Mouse (Mus musculus) CH12.LX (cell line): ENCODE measurements around the gene Gse1. TPM values are rescaled to one million over a fixed set of nuclear protein-coding genes. Genes with fewer than 3 reads are reported as not detected.

Source experiments
- DNase-seq: peaks from one replicate; pipeline ENCODE4 v3.0.0-alpha.2; 2013; ENCODE audit errors: extremely low read depth
- H3K27ac ChIP-seq: 2 replicates; pipeline ENCODE4 v1.5.1; 2012; ENCODE audit warnings: low read depth, mild to moderate bottlenecking, control low read depth, moderate library complexity; ENCODE audit not compliant: insufficient read depth
- H3K27me3 ChIP-seq: replicated peaks from 2 replicates; pipeline ENCODE3; 2012; ENCODE audit warnings: inconsistent platforms
- H3K36me3 ChIP-seq, 2 experiments: replicated peaks in 1 of 2; 2 replicates each; pipeline versions ENCODE3 to v1.6.1; 2012; ENCODE audit warnings: inconsistent platforms in 1 of 2, low read length in 1 of 2, mild to moderate bottlenecking in 1 of 2, mixed read lengths in 1 of 2, moderate library complexity in 1 of 2; ENCODE audit not compliant: control insufficient read depth in 1 of 2, insufficient read depth in 1 of 2
- H3K4me1 ChIP-seq, 2 experiments: 2 replicates each; pipeline ENCODE4 v1.6.1; 2012; ENCODE audit warnings: inconsistent platforms in 1 of 2, moderate library complexity in 1 of 2; ENCODE audit not compliant: insufficient read depth in 2 of 2, control insufficient read depth in 1 of 2
- H3K4me2 ChIP-seq: 2 replicates; pipeline ENCODE4 v1.6.1; 2012; ENCODE audit warnings: low read depth, mild to moderate bottlenecking, control low read depth; ENCODE audit not compliant: poor library complexity, insufficient read depth, severe bottlenecking
- H3K4me3 ChIP-seq, 3 experiments: fragments of 150-350 bp in 1 of 3; sonication (generic) in 1 of 3; replicated peaks in 1 of 3; 2 replicates each; pipeline versions ENCODE3 to v1.5.1; 2011 to 2012; ENCODE audit warnings: low read depth in 2 of 3, low read length in 2 of 3, mild to moderate bottlenecking in 2 of 3, moderate library complexity in 2 of 3, control low read depth in 1 of 3, improper control_type of control experiment in 1 of 3, inconsistent platforms in 1 of 3, mixed read lengths in 1 of 3; ENCODE audit not compliant: poor library complexity in 1 of 3
- H3K79me2 ChIP-seq: replicated peaks from 2 replicates; pipeline ENCODE4 v1.6.1; 2012; ENCODE audit warnings: mild to moderate bottlenecking, moderate library complexity; ENCODE audit not compliant: control insufficient read depth, poor library complexity, insufficient read depth, severe bottlenecking; ENCODE audit errors: extremely low read depth
- H3K9ac ChIP-seq: 2 replicates; pipeline ENCODE4 v1.6.1; 2012; ENCODE audit warnings: low read depth, mild to moderate bottlenecking, control low read depth, moderate library complexity; ENCODE audit not compliant: insufficient read depth
- H3K9me3 ChIP-seq: replicated peaks from 2 replicates; pipeline ENCODE3; 2012; ENCODE audit warnings: low read length, inconsistent platforms, mixed read lengths
- BHLHE40 ChIP-seq: IDR thresholded peaks from 2 replicates; pipeline ENCODE4 v1.6.1; 2011; ENCODE audit warnings: mild to moderate bottlenecking, low read depth, low read length, improper control_type of control experiment
- CTCF ChIP-seq, 2 experiments: IDR thresholded peaks in 1 of 2; conservative IDR thresholded peaks in 1 of 2; 2 replicates each; pipeline ENCODE4 v1.5.1; 2011 to 2012; ENCODE audit warnings: low read depth in 2 of 2, low read length in 2 of 2, improper control_type of control experiment in 1 of 2, inconsistent platforms in 1 of 2, mild to moderate bottlenecking in 1 of 2, moderate library complexity in 1 of 2
- E2F4 ChIP-seq: IDR thresholded peaks from 2 replicates; pipeline ENCODE4 v1.6.1; 2011; ENCODE audit warnings: low read depth, low read length, improper control_type of control experiment; ENCODE audit not compliant: insufficient replicate concordance
- ELF1 ChIP-seq: IDR thresholded peaks from 2 replicates; pipeline ENCODE4 v1.6.1; 2014; ENCODE audit warnings: low read depth, mild to moderate bottlenecking, inconsistent platforms, low read length, improper control_type of control experiment
- EP300 ChIP-seq: IDR thresholded peaks from 2 replicates; pipeline ENCODE4 v1.6.1; 2011; ENCODE audit warnings: low read length, improper control_type of control experiment
- ETS1 ChIP-seq: conservative IDR thresholded peaks from 2 replicates; pipeline ENCODE4 v1.6.1; 2012; ENCODE audit warnings: low read depth, mild to moderate bottlenecking, inconsistent platforms, low read length, improper control_type of control experiment, moderate library complexity
- HCFC1 ChIP-seq: IDR thresholded peaks from 2 replicates; pipeline ENCODE4 v1.6.1; 2012; ENCODE audit warnings: low read depth, mild to moderate bottlenecking, inconsistent platforms, low read length, improper control_type of control experiment
- IRF4 ChIP-seq: IDR thresholded peaks from 2 replicates; pipeline ENCODE4 v1.6.1; 2014; ENCODE audit warnings: low read depth, mild to moderate bottlenecking, inconsistent platforms, low read length, improper control_type of control experiment
- JUN ChIP-seq: IDR thresholded peaks from 2 replicates; pipeline ENCODE4 v1.6.1; 2011; ENCODE audit warnings: low read depth, mild to moderate bottlenecking, low read length, improper control_type of control experiment, moderate library complexity; ENCODE audit not compliant: insufficient read depth
- KAT2A ChIP-seq: IDR thresholded peaks from 2 replicates; pipeline ENCODE4 v1.6.1; 2012; ENCODE audit warnings: low read length, improper control_type of control experiment, inconsistent platforms; ENCODE audit not compliant: insufficient replicate concordance
- MAFK ChIP-seq: IDR thresholded peaks from 2 replicates; pipeline ENCODE4 v1.6.1; 2011; ENCODE audit warnings: low read length, improper control_type of control experiment; ENCODE audit not compliant: insufficient replicate concordance
- MAX ChIP-seq: IDR thresholded peaks from 2 replicates; pipeline ENCODE4 v1.6.1; 2011; ENCODE audit warnings: low read length, improper control_type of control experiment
- MAZ ChIP-seq: IDR thresholded peaks from 2 replicates; pipeline ENCODE4 v1.6.1; 2012; ENCODE audit warnings: low read depth, mild to moderate bottlenecking, inconsistent platforms, low read length, improper control_type of control experiment, moderate library complexity
- MEF2A ChIP-seq: IDR thresholded peaks from 2 replicates; pipeline ENCODE4 v1.6.1; 2014; ENCODE audit warnings: low read depth, mild to moderate bottlenecking, inconsistent platforms, low read length, improper control_type of control experiment, borderline replicate concordance
- MXI1 ChIP-seq: IDR thresholded peaks from 2 replicates; pipeline ENCODE4 v1.6.1; 2011; ENCODE audit warnings: mild to moderate bottlenecking, low read depth, low read length, improper control_type of control experiment
- MYC ChIP-seq: IDR thresholded peaks from 2 replicates; pipeline ENCODE4 v1.6.1; 2011; ENCODE audit warnings: low read depth, mild to moderate bottlenecking, improper control_type of control experiment, low read length
- NRF1 ChIP-seq: IDR thresholded peaks from 2 replicates; pipeline ENCODE4 v1.6.1; 2014; ENCODE audit warnings: low read depth, mild to moderate bottlenecking, inconsistent platforms, low read length, improper control_type of control experiment, moderate library complexity
- PAX5 ChIP-seq: IDR thresholded peaks from 2 replicates; pipeline ENCODE4 v1.6.1; 2012; ENCODE audit warnings: low read length, inconsistent platforms, mixed read lengths
- POLR2A ChIP-seq: IDR thresholded peaks from 2 replicates; pipeline ENCODE4 v1.6.1; 2011; ENCODE audit warnings: low read depth, mild to moderate bottlenecking, improper control_type of control experiment, low read length
- RCOR1 ChIP-seq: conservative IDR thresholded peaks from 2 replicates; pipeline ENCODE4 v1.6.1; 2012; ENCODE audit warnings: low read depth, mild to moderate bottlenecking, inconsistent platforms, low read length, improper control_type of control experiment
- SMC3 ChIP-seq: IDR thresholded peaks from 2 replicates; pipeline ENCODE4 v1.6.1; 2011; ENCODE audit warnings: low read depth, low read length, improper control_type of control experiment
- UBTF ChIP-seq: IDR thresholded peaks from 2 replicates; pipeline ENCODE4 v1.6.1; 2012; ENCODE audit warnings: low read depth, mild to moderate bottlenecking, inconsistent platforms, low read length, improper control_type of control experiment, moderate library complexity
- USF1 ChIP-seq: IDR thresholded peaks from 2 replicates; pipeline ENCODE4 v1.6.1; 2014; ENCODE audit warnings: low read depth, mild to moderate bottlenecking, inconsistent platforms, low read length, improper control_type of control experiment
- ZC3H11A ChIP-seq: IDR thresholded peaks from 2 replicates; pipeline ENCODE4 v1.6.1; 2012; ENCODE audit warnings: low read depth, mild to moderate bottlenecking, inconsistent platforms, low read length, improper control_type of control experiment
- dilution Hi-C: fragments of 300-500 bp; cut with MboI; formaldehyde crosslinking; loops from 2 replicates; pipeline ENCODE4 v1.14.3; 2020; ENCODE audit warnings: low sequenced_read_pairs; ENCODE audit not compliant: extremely low pct_unique_long_range_greater_than_20kb, extremely low pct_ligation_motif_present
- in situ Hi-C: fragments of 300-500 bp; cut with MboI; formaldehyde crosslinking; loops from 3 replicates; pipeline ENCODE4 v1.14.3; 2019; ENCODE audit warnings: low sequenced_read_pairs, low pct_ligation_motif_present, low pct_unique_long_range_greater_than_20kb, mixed read lengths
- polyA plus RNA-seq: library from polyadenylated mRNA; unstranded; fragments of >175 nt; gene quantifications from 2 replicates; pipeline ENCODE4 v1.2.1, GENCODE M21; 2012; ENCODE audit warnings: low read depth; ENCODE audit not compliant: insufficient read length
- total RNA-seq, 2 experiments: library from RNA; depleted of rRNA; stranded (reverse); fragments of 300-350 nt in 1 of 2; fragments of >200 nt in 1 of 2; gene quantifications; 2 replicates each; pipeline ENCODE4 v1.2.3; 2012 to 2014

The Gse1 gene
- total and polyA plus RNA-seq, 3 experiments: 1.3 to 9.8 (median 8.5) TPM

DNA sequence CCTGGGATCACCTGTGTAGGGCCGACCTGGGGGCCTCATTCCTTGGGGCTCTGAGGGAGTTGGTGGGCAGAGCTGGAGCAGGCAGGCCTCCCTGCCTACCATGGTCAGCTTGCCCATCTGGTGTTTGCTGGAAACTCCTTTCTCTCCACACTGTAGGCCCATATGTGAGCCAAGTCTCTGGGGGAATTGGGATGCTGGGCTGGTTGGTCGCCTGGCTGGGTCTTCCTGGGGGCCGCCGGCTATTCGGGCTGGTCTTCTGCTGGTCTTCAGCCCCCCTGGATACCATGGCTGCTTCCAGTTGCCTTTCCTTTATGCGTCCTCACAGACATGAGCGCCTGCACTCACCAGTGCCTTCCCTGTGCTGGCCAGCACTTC is 293.3 kb downstream of the Gse1 start:
- H3K27me3 ChIP-seq: no peaks in the 10 kb centered on the region
- peaks cover 17 to 44% of the 10 kb centered on the region in 2 experiments for H3K4me1 ChIP-seq
- no peak for DNase-seq
- in situ Hi-C loops: no loop called here
- H3K4me2 ChIP-seq: no peak overlapping the region
- H3K9ac ChIP-seq: no peak overlapping the region
- dilution Hi-C loops: no loop called here
- peaks cover 3 to 57% of the 10 kb centered on the region in 2 experiments for H3K36me3 ChIP-seq
- TF ChIP-seq MAZ (no peak), CTCF (conservative IDR thresholded peaks at IDR 0.05 in 1 of 2, IDR thresholded peaks at IDR 0.05 in 1 of 2; ENCODE audit: low read depth in 2 of 2, low read length in 2 of 2) (no peak), KAT2A (no peak), MAX (no peak), PAX5 (no peak), SMC3 (no peak), E2F4 (no peak), EP300 (no peak), MXI1 (no peak), MAFK (no peak), MEF2A (no peak), HCFC1 (no peak), POLR2A (no peak), MYC (no peak), ZC3H11A (no peak), BHLHE40 (no peak), ETS1 (no peak)
- no peaks in the 10 kb centered on the region for H3K9me3 ChIP-seq
- H3K79me2 ChIP-seq: peaks cover 40% of the 10 kb centered on the region
- no peak overlapping the region for H3K4me3 ChIP-seq
- no peak overlapping the region for H3K27ac ChIP-seq

DNA sequence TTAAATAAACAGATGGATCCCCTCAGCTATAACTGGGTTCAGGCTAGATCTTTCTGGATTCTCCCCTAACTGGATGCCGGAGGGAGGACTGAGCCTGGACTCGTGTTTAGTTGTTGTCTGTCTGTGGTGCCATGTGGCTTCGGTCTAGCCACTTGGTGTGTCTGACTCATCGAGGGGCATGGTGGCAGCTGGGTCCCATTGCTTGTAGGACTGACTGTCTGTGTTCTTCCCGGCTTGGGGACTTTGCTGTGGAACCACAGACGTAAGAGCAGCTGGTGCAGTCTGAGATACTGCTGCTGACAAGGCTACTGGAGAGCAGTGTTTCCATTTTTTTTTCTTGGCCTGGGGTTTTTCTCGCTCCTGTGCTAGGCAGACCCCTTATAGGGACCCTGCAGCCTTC is 295.4 kb downstream of the Gse1 start:
- no peak for DNase-seq
- peaks cover 37% of the 10 kb centered on the region for H3K79me2 ChIP-seq
- H3K4me2 ChIP-seq: no peak overlapping the region
- no peak overlapping the region for H3K27ac ChIP-seq
- H3K36me3 ChIP-seq: peaks cover 3 to 46% of the 10 kb centered on the region in 2 experiments
- H3K9ac ChIP-seq: no peak overlapping the region
- TF ChIP-seq EP300 (no peak), IRF4 (no peak), MEF2A (no peak), USF1 (no peak), JUN (no peak), MXI1 (no peak), UBTF (no peak), MYC (no peak), MAX (no peak), ELF1 (no peak), RCOR1 (no peak), POLR2A (no peak), CTCF (conservative IDR thresholded peaks at IDR 0.05 in 1 of 2, IDR thresholded peaks at IDR 0.05 in 1 of 2; ENCODE audit: low read depth in 2 of 2, low read length in 2 of 2) (no peak), NRF1 (no peak)
- TF ChIP-seq, all 38 proteins: peak for 0
- Histone ChIP-seq H3K4me1 (peaks cover 36 to 53% of the 10 kb centered on the region in 2 experiments), H3K9me3 (no peaks in the 10 kb centered on the region), H3K4me3 (no peak overlapping the region), H3K27me3 (no peaks in the 10 kb centered on the region)
- dilution Hi-C loops: no loop called here
- in situ Hi-C loops: no loop called here
